Mouse (Mus musculus) left cerebral cortex, postnatal 4 days (tissue): ENCODE results near the gene Cdr2l. TPM values are rescaled to one million over a fixed set of nuclear protein-coding genes. Genes with fewer than 3 reads are reported as not detected.
A peak's percentile ranks its signal among the peaks of the same experiment; 100 is the strongest.

Experiments
- DNase-seq: peaks from one replicate; pipeline ENCODE4 v3.0.0-alpha.2; 2022
- intact Hi-C: fragments of 180-260 bp; cut with DNase I; formaldehyde crosslinking; loops from one replicate; pipeline ENCODE4 v1.15.1; 2025
- total RNA-seq, 2 experiments: library from RNA; stranded (reverse); gene quantifications; 2 replicates each; pipeline ENCODE4 v1.2.3; 2021

Cdr2l gene
- total RNA-seq, 2 experiments from 2014 or later, result 31.4 to 33.1 TPM

DNA sequence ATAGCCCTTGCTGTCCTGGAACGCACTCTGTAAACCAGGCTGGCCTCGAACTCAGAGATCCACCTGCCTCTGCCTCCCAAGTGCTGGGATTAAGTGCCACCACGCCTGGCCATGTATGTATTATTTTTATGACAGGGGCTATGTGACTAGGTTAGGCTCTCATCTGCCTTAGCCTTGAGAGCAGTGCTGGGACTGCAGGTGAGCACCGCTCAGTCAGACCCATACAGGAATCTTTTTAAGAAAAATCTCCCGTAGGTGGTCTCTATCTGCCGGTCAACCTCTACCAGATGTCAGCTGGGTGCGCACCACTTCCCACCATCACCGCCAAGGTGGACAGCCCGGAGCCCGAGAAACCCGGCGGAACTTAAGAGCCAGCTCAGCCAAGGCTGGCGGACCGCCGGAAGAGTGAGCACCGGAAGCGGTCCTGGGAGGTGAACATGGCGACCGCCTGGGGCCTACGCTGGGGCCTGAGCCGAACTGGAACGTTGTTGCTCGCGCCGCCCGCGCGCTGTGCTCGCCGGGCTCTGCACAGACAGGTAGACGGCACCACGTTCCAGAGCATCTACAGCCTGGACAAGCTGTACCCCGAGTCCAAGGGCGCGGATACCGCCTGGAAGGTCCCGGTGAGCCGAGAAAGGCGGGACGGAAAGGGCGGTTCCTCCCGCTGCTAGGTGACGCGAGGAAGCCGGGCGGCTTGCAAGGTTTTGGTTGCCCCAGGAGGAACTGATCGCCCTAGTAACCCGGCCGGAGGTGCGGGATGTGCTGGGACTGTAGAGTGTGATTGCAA is 21.8 kb downstream of the Cdr2l start, which contains the start of gene Mrpl58:
TSS of gene Mrpl58 (plus strand) at position 415 of the 787 bp plus-strand sequence.
- intact Hi-C loops, result no loop called here
- peak; percentile 87 for DNase-seq

DNA sequence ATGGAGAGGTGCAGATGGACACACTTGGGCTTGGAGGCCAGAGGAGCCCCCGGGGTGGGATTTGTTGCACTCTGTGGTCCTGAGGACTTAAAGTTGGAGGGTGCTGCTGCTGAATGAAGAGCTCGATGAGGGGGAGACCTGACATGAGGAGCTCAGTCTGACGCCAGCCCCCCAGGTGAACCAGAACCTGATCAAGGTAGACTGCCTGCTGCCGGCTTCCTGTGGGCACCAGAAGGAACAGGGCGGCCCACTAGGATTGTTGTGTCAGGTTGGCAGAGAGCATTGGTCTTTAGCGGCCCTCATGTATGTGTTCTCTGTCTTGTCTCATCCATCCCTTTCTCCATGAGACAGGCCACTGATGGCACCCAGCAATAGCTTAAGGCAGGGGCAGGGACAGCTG is 24.0 kb downstream of the Cdr2l start:
- intact Hi-C loops, result no loop called here
- DNase-seq, result no peak

DNA sequence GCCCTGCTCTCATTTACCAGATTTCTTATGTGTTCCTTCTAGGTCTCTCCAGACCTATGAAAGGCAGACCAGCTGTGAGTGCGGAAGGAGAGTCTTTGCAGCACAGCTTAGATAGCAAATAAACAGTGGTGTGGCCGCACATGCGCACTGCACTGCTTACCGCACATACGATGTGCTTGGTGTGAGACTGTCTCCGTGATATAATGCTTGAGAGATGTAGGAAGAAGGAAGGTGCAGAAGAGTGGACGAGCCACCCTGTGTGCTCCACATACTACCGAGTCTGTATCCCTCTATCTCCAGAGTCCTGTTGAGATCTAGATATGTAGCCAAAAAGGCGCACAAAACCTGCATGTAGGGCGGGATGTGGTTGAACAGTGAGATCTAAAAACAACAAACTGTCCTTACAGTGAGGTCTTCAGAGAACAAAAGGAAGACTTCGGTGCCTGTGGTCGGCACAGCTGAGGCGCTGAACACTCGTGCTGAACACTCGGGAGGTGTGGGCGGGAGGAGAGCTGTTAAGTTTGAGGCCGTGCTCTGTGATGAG is 25.2 kb downstream of the Cdr2l start:
- no peak for DNase-seq
- intact Hi-C loops, result no loop called here

- intact Hi-C loops, result no loop called here
- DNase-seq, result no peak
Measured at GRCm38 (mm10) chr11:115408266-115408920, 26.7 kb downstream of the Cdr2l start.

GRCm38 (mm10) chr11:115409556-115409955 is 27.8 kb downstream of the Cdr2l start:
- intact Hi-C loops, result no loop called here

DNA sequence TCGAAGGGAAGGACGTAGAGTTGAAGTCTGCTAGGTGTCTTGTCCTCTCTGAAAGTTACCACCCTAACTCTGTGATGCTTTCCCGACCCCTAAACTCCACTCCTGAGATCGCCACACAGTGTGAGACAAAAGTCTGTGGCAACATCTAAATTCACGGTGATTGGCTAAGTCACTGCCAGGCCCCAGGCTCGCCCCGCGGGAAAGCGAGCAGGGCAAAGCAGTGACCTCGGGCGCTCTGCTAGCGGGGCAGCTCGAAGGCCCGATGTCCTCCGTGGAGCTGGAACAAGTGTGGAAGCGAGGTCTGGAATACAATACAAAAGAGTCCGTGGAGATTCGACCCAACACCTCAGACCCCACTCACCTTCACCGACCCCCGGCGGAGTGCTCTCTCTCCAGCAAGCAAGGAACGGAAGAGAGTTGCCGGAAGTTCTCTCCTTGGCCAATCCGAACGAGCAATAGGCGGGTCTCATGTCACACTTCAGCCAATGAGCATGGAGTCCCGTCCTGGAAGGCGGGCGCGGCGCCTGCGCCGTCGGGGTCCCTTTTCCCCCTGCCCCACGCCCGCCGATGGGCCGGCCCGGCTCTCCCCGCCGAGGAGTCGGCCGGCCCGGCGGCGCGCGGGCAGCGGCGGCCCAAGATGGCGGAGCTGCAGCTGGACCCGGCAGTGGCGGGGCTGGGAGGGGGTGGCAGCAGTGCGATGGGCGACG is 38.0 kb downstream of the Cdr2l start, which contains the start of the genes Atp5h and Kctd2:
TSS of gene Atp5h (minus strand) at position 432 of the 707 bp plus-strand sequence.
TSS of gene Kctd2 (plus strand) at position 598 of the 707 bp plus-strand sequence.
- peak; percentile 97 for DNase-seq
- intact Hi-C loops, result loop anchor here (5.0 kb wide), 1 partner anchor 57 kb away; no protein-coding TSS in a partner anchor

More at GRCm38 (mm10) chr11:115409556-115409955, 27.8 kb downstream of the Cdr2l start:
- no peak for DNase-seq

- intact Hi-C loops, result no loop called here
Measured at GRCm38 (mm10) chr11:115420336-115421190, 38.8 kb downstream of the Cdr2l start.

GRCm38 (mm10) chr11:115421328-115421727 is 39.6 kb downstream of the Cdr2l start:
- peak; percentile 35 for DNase-seq
- intact Hi-C loops, result no loop called here

More at GRCm38 (mm10) chr11:115420336-115421190, 38.8 kb downstream of the Cdr2l start:
- DNase-seq, result peak; percentile 74

GRCm38 (mm10) chr11:115421972-115422371 is 40.3 kb downstream of the Cdr2l start:
- DNase-seq, result no peak
- intact Hi-C loops, result no loop called here

- intact Hi-C loops, result no loop called here
- DNase-seq, result no peak
Measured at GRCm38 (mm10) chr11:115423091-115423490, 41.4 kb downstream of the Cdr2l start.

DNA sequence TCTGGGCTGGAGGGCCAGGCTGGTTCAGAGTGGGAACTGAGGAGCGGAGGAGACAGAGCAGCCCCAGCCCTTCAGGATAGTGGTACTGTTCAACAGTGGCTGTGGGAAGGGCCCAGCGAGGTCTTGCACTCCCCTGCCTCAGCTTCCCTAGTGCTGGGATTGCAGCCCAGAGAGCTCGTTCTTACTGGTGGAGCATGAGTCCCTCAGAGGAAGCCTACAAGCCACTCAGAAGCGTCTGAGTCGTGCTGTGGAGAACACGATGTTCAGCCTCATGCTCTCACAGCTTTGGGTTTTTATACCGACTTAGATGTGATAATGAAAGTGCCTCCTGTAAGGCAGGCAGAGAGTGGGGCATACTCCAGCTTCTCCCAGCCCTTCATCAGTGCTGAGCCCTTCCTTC is 43.0 kb downstream of the Cdr2l start:
- intact Hi-C loops, result loop anchor here (5.0 kb wide), 1 partner anchor 48 kb away; no protein-coding TSS in a partner anchor

GRCm38 (mm10) chr11:115425671-115426070 is 44.0 kb downstream of the Cdr2l start:
- intact Hi-C loops, result loop anchor here (5.0 kb wide), 1 partner anchor 47 kb away; no protein-coding TSS in a partner anchor
- no peak for DNase-seq

More for the DNA sequence above, 43.0 kb downstream of the Cdr2l start:
- DNase-seq, result no peak

DNA sequence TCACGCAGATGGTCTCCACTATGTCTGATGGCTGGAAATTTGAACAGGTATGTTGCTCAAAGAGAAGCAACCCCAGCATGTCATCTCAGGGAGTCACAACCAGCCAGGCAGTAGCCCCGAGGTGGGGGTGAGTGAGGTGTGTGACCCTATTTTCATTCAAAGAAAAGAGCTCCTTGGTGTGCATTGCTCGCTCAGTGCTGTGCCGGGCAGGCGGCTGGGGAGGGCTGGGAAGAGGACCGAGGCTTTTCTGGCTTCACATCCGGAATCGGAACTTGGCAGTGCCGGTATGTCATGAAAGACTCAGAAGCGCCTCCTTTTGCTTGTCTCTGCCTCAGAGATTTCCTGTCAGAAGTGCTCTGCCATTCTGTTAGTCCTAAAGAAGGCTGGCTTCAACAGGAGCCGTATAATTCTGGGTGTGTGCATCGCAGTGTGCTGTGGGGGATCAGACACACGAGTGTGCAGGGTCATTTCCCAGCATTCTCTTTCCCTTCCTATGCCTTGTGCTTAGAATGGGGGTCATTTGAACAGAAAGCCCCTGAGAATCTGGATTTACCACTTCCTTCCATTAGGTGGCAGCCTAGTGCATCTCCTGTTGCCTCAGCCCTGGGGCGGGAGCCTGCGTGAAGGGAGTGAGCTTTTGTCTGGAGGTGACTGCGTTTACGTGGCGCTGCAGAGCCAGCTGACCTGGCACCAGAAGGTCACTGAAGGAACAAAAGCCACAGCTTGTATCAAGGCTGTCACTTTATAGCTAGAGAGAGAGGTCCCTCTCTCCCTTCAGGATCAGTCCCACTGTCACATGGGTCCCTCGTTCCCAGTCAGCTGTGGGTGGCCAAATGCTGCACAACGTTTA is 46.0 kb downstream of the Cdr2l start:
- peak; percentile 75 for DNase-seq

DNA sequence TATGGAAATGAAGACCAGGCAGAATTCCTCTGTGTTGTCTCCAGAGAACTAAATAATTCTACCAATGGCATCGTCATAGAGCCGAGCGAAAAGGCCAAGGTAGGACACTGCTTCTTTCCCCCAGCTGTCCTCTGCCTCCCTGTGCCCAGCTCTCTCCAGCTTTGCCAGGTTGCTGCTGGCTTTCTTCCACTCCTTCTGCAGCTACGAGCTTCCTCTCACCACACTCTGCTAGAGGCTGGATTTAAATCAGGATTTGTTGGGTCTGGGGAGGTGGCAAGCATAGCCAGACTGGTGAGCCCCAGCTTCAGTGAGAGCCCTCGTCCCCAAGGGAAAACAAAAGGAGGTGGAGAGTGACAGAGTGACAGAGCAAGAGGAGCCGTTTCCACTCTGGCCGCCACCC is 47.6 kb downstream of the Cdr2l start:
- intact Hi-C loops, result loop anchor here (5.0 kb wide), 1 partner anchor 43 kb away; no protein-coding TSS in a partner anchor
- DNase-seq, result no peak

More for the DNA sequence above, 46.0 kb downstream of the Cdr2l start:
- intact Hi-C loops, result loop anchor here (5.0 kb wide), 1 partner anchor 45 kb away; no protein-coding TSS in a partner anchor

GRCm38 (mm10) chr11:115430561-115430960 is 48.8 kb downstream of the Cdr2l start:
- DNase-seq, result no peak
- intact Hi-C loops, result no loop called here

- DNase-seq, result no peak
- intact Hi-C loops, result no loop called here
Measured at GRCm38 (mm10) chr11:115432814-115433213, 51.1 kb downstream of the Cdr2l start.

DNA sequence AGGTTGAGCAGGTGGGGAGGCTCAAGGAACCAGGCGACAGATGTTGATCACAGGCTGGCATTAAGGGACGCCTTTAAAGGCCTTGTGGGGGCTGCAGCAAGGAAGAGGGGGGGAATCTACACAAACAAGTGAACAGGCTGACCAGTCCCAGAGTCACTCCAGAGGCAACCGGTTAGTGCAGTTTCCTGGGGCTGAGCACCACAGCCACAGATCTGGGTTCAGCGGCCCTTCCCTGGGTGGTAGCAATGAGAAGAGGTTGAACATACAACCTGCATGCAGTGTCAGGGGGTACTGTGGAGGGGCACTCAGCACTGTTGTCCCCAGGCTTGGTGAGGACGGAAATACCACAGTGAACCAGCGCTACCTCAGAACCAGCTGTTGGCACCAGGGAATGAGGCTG is 51.6 kb downstream of the Cdr2l start:
- DNase-seq, result no peak
- intact Hi-C loops, result no loop called here

- intact Hi-C loops, result no loop called here
- DNase-seq, result peak; percentile 52
Measured at GRCm38 (mm10) chr11:115435596-115436337, 54.1 kb downstream of the Cdr2l start.
